Mouse (Mus musculus): ENCODE results near the gene Olfr303. TPM values are rescaled to one million over a fixed set of nuclear protein-coding genes. Genes with fewer than 3 reads are reported as not detected.
"Not testable (repeated sequence)": the region's sequence is repeated elsewhere in the genome, so short reads cannot be mapped to it uniquely, and the experiment has no call there.

Gene Olfr303
- not detected in 2 replicates for polyA plus RNA-seq (2015; fragmentation: Nextera tagmentation; extraction: Ambion mirVana)

- H3K4me1 ChIP-seq, result no peaks in the 10 kb centered on the region
- no peaks in the 10 kb centered on the region for H3K36me3 ChIP-seq (ENCODE audit: poor library complexity, severe bottlenecking)
- no peaks in the 10 kb centered on the region for H3K9me3 ChIP-seq (replicated peaks)
- no peak within 1 kb of the TSS for H3K9ac ChIP-seq
- no peak within 1 kb of the TSS for H3K4me2 ChIP-seq
- no peak within 1 kb of the TSS for H3K4me3 ChIP-seq
- H3K27me3 ChIP-seq, result no peaks in the 10 kb centered on the region
- ATAC-seq, result no peak
- H3K27ac ChIP-seq, result no peak within 1 kb of the TSS
These were observed at the start of gene Olfr303 for GRCm38 (mm10) chr7:86397689-86398088. Gene Olfr303 (minus strand): TSS chr7:86397789.

GRCm38 (mm10) chr7:86403546-86403945, 6.0 kb upstream of the Olfr303 start, which contains the start of gene Olfr301:
Gene Olfr301 (plus strand): TSS chr7:86403846.
- Histone ChIP-seq H3K27me3 (no peaks in the 10 kb centered on the region), H3K4me3 (no peak within 1 kb of the TSS), H3K9me3 (replicated peaks) (no peaks in the 10 kb centered on the region), H3K4me2 (no peak within 1 kb of the TSS), H3K4me1 (no peaks in the 10 kb centered on the region), H3K36me3 (ENCODE audit: poor library complexity, severe bottlenecking) (no peaks in the 10 kb centered on the region), H3K9ac (no peak within 1 kb of the TSS), H3K27ac (no peak within 1 kb of the TSS)
- 87% methylated on average over 2 of the region's 2 CpGs for WGBS
- no peak for ATAC-seq

GRCm38 (mm10) chr7:86386558-86386957, 11.0 kb downstream of the Olfr303 start, which contains the start of gene Olfr304:
Gene Olfr304 (minus strand): TSS chr7:86386658.
- Histone ChIP-seq H3K4me1 (no peaks in the 10 kb centered on the region), H3K27ac (no peak within 1 kb of the TSS), H3K9me3 (replicated peaks) (no peaks in the 10 kb centered on the region), H3K9ac (no peak within 1 kb of the TSS), H3K36me3 (ENCODE audit: poor library complexity, severe bottlenecking) (no peaks in the 10 kb centered on the region), H3K27me3 (no peaks in the 10 kb centered on the region), H3K4me2 (no peak within 1 kb of the TSS), H3K4me3 (no peak within 1 kb of the TSS)
- WGBS, result 71% methylated on average over 1 of the region's 1 CpGs
- ATAC-seq, result no peak

- Histone ChIP-seq H3K9me3 (replicated peaks) (no peaks in the 10 kb centered on the region), H3K36me3 (ENCODE audit: poor library complexity, severe bottlenecking) (no peaks in the 10 kb centered on the region), H3K9ac (no peak overlapping the region), H3K4me1 (no peaks in the 10 kb centered on the region), H3K4me3 (no peak overlapping the region), H3K4me2 (no peak overlapping the region), H3K27ac (no peak overlapping the region), H3K27me3 (no peaks in the 10 kb centered on the region)
- WGBS, result 78% methylated on average over 3 of the region's 3 CpGs
- no peak for ATAC-seq
These were observed 11.8 kb downstream of the Olfr303 start for GRCm38 (mm10) chr7:86385769-86386168.

- WGBS, result 83% methylated on average over 1 of the region's 1 CpGs
- Histone ChIP-seq H3K4me1 (no peaks in the 10 kb centered on the region), H3K4me3 (no peak within 1 kb of the TSS), H3K27ac (no peak within 1 kb of the TSS), H3K9ac (no peak within 1 kb of the TSS), H3K27me3 (no peaks in the 10 kb centered on the region), H3K4me2 (no peak within 1 kb of the TSS), H3K36me3 (ENCODE audit: poor library complexity, severe bottlenecking) (no peaks in the 10 kb centered on the region), H3K9me3 (replicated peaks) (no peaks in the 10 kb centered on the region)
- no peak for ATAC-seq
These were observed 30.8 kb downstream of the Olfr303 start, which contains the start of gene Olfr305 for GRCm38 (mm10) chr7:86366828-86367227. Gene Olfr305 (minus strand): TSS chr7:86366928.

- ATAC-seq; H3K9me3 ChIP-seq (replicated peaks); H3K4me2 ChIP-seq; H3K27me3 ChIP-seq; H3K4me3 ChIP-seq; H3K9ac ChIP-seq; H3K36me3 ChIP-seq (ENCODE audit: poor library complexity, severe bottlenecking); H3K27ac ChIP-seq; H3K4me1 ChIP-seq: not testable (repeated sequence)
- WGBS, result 92% methylated on average over 9 of the region's 9 CpGs
These were observed 51.3 kb downstream of the Olfr303 start for GRCm38 (mm10) chr7:86346296-86346695.

- 61% methylated on average over 3 of the region's 3 CpGs for WGBS
- Histone ChIP-seq H3K27ac (no peak overlapping the region), H3K4me2 (no peak overlapping the region), H3K4me3 (no peak overlapping the region), H3K9ac (no peak overlapping the region), H3K9me3 (replicated peaks) (peaks cover 4% of the 10 kb centered on the region; the same call in 1 of the 2 replicates), H3K36me3 (ENCODE audit: poor library complexity, severe bottlenecking) (no peaks in the 10 kb centered on the region), H3K27me3 (no peaks in the 10 kb centered on the region), H3K4me1 (no peaks in the 10 kb centered on the region)
- ATAC-seq, result no peak
These were observed 53.3 kb downstream of the Olfr303 start for GRCm38 (mm10) chr7:86344253-86344652.

- no peaks in the 10 kb centered on the region for H3K9me3 ChIP-seq (replicated peaks)
- no peak overlapping the region for H3K9ac ChIP-seq
- 80% methylated on average over 14 of the region's 14 CpGs for WGBS
- H3K4me1 ChIP-seq, result no peaks in the 10 kb centered on the region
- H3K36me3 ChIP-seq (ENCODE audit: poor library complexity, severe bottlenecking), result no peaks in the 10 kb centered on the region
- no peak overlapping the region for H3K4me3 ChIP-seq
- ATAC-seq, result no peak
- H3K4me2 ChIP-seq, result no peak overlapping the region
- no peak overlapping the region for H3K27ac ChIP-seq
- H3K27me3 ChIP-seq, result no peaks in the 10 kb centered on the region
These were observed 54.6 kb downstream of the Olfr303 start for GRCm38 (mm10) chr7:86342881-86343565.

Other genes starting within 250 kb of the Olfr303 start
- not detected in 2 replicates for gene Vmn2r75, start 226.0 kb downstream of the Olfr303 start, polyA plus RNA-seq (2015; fragmentation: Nextera tagmentation; extraction: Ambion mirVana)
- not detected in 2 replicates for gene Vmn2r76, start 151.5 kb downstream of the Olfr303 start, polyA plus RNA-seq (2015; fragmentation: Nextera tagmentation; extraction: Ambion mirVana)
- not detected in 2 replicates for gene Olfr310, start 120.6 kb downstream of the Olfr303 start, polyA plus RNA-seq (2015; fragmentation: Nextera tagmentation; extraction: Ambion mirVana)
- not detected in 2 replicates for gene Olfr309, start 84.1 kb downstream of the Olfr303 start, polyA plus RNA-seq (2015; fragmentation: Nextera tagmentation; extraction: Ambion mirVana)
- gene Olfr308, start 72.2 kb downstream of the Olfr303 start, polyA plus RNA-seq (2015; fragmentation: Nextera tagmentation; extraction: Ambion mirVana), result not detected in 2 replicates
- not detected in 2 replicates for gene Olfr307, start 60.2 kb downstream of the Olfr303 start, polyA plus RNA-seq (2015; fragmentation: Nextera tagmentation; extraction: Ambion mirVana)
- not detected in 2 replicates for gene Olfr305, start 30.9 kb downstream of the Olfr303 start, polyA plus RNA-seq (2015; fragmentation: Nextera tagmentation; extraction: Ambion mirVana)
- not detected in 2 replicates for gene Olfr304, start 11.1 kb downstream of the Olfr303 start, polyA plus RNA-seq (2015; fragmentation: Nextera tagmentation; extraction: Ambion mirVana)
- not detected in 2 replicates for gene Olfr301, start 6.1 kb upstream of the Olfr303 start, polyA plus RNA-seq (2015; fragmentation: Nextera tagmentation; extraction: Ambion mirVana)
- not detected in 2 replicates for gene Olfr299, start 62.1 kb upstream of the Olfr303 start, polyA plus RNA-seq (2015; fragmentation: Nextera tagmentation; extraction: Ambion mirVana)
- gene Olfr298, start 94.7 kb upstream of the Olfr303 start, polyA plus RNA-seq (2015; fragmentation: Nextera tagmentation; extraction: Ambion mirVana), result not detected in 2 replicates
- gene Olfr297, start 122.2 kb upstream of the Olfr303 start, polyA plus RNA-seq (2015; fragmentation: Nextera tagmentation; extraction: Ambion mirVana), result not detected in 2 replicates
- not detected in 2 replicates for gene Olfr295, start 186.1 kb upstream of the Olfr303 start, polyA plus RNA-seq (2015; fragmentation: Nextera tagmentation; extraction: Ambion mirVana)
- not detected in 2 replicates for gene Olfr294, start 218.9 kb upstream of the Olfr303 start, polyA plus RNA-seq (2015; fragmentation: Nextera tagmentation; extraction: Ambion mirVana)